Mouse (Mus musculus) frontal cortex, adult 2 months (tissue): ENCODE data around the gene Usp18. TPM values are rescaled to one million over a fixed set of nuclear protein-coding genes. Genes with fewer than 3 reads are reported as not detected.

Experiments
- DNase-seq, 2 experiments: peaks; one replicate each; pipeline ENCODE4 v3.0.0; 2022; ENCODE audit warnings: low spot score in 1 of 2; ENCODE audit errors: extremely low spot score in 1 of 2
- polyA plus RNA-seq: library from polyadenylated mRNA; depleted of rRNA; stranded (reverse); fragments of >200 nt; gene quantifications from 2 replicates; pipeline ENCODE4 v1.2.3, GENCODE M21; 2012; rRNA removed

The Usp18 gene
- polyA plus RNA-seq, 1 experiment = 3.4 TPM

- no peak for DNase-seq
These were observed 54.2 kb downstream of the Usp18 start, which contains the start of gene Slc6a13 for GRCm38 (mm10) chr6:121299954-121300353. Slc6a13 (plus strand) TSS chr6:121300227.

GRCm38 (mm10) chr6:121300504-121300903 lies 54.8 kb downstream of the Usp18 start:
- DNase-seq = no peak

- no peak for DNase-seq
These were observed 57.9 kb downstream of the Usp18 start for GRCm38 (mm10) chr6:121303466-121304220.

GRCm38 (mm10) chr6:121304630-121305029 lies 58.9 kb downstream of the Usp18 start:
- DNase-seq = no peak

GRCm38 (mm10) chr6:121305571-121305970 lies 59.9 kb downstream of the Usp18 start:
- DNase-seq = no peak

GRCm38 (mm10) chr6:121310984-121311383 lies 65.3 kb downstream of the Usp18 start:
- no peak for DNase-seq

- DNase-seq = no peak
These were observed 73.4 kb downstream of the Usp18 start for GRCm38 (mm10) chr6:121319099-121319498.

Other genes starting within 250 kb of the Usp18 start
- gene Mical3, start 114.9 kb upstream of the Usp18 start, polyA plus RNA-seq = 63.6 and 64.3 TPM in 2 replicates
- gene Pex26, start 62.2 kb upstream of the Usp18 start, polyA plus RNA-seq = 13.7 and 14.0 TPM in 2 replicates
- gene Tuba8, start 35.2 kb upstream of the Usp18 start, polyA plus RNA-seq = 15.4 and 21.0 TPM in 2 replicates
- 12.3 and 17.9 TPM in 2 replicates for gene Slc6a13, start 54.3 kb downstream of the Usp18 start, polyA plus RNA-seq
- 2.6 and 3.5 TPM in 2 replicates for gene Slc6a12, start 97.2 kb downstream of the Usp18 start, polyA plus RNA-seq
- gene Iqsec3, start 227.8 kb downstream of the Usp18 start, polyA plus RNA-seq = 105 and 107 TPM in 2 replicates